Mouse (Mus musculus) mouse embryonic stem cell (cell line): ENCODE measurements around the gene Rfng.
"Not testable (repeated sequence)": the region's sequence is repeated elsewhere in the genome, so short reads cannot be mapped to it uniquely, and the experiment has no call there.

Experiments
- in situ Hi-C, 2 experiments: fragments of 300-500 bp; cut with MboI; formaldehyde crosslinking; loops; 1 replicate in 1 of 2; 3 replicates in 1 of 2; pipeline ENCODE4 v1.14.3; 2019 to 2020; ENCODE audit warnings: low sequenced_read_pairs in 2 of 2, low pct_unique_long_range_greater_than_20kb in 1 of 2, mixed read lengths in 1 of 2; ENCODE audit not compliant: unreplicated experiment in 1 of 2

Gene Rfng

GRCm38 (mm10) chr11:120784064-120784791 lies at the start of gene Rfng, which contains the start of gene Gps1:
TSS of gene Rfng (minus strand) at chr11:120784207.
TSS of gene Gps1 (plus strand) at chr11:120784272.
- in situ Hi-C loops: no loop called here

DNA sequence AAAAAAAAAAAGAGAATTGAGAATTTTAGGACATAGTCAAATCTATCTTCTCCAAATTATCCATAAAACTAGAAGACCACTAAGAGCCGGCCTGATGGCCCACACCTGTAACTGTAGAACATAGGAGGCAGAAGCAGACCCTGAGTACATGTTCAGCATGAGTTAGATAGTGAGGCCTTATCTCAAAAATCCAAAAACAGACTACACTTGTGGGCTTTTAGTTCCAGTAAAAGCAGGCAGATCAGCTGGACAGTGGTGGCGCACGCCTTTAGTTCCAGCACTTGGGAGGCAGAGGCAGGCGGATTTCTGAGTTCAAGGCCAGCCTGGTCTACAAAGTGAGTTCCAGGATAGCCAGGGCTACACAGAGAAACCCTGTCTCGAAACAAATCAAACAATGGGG lies 49.0 kb upstream of the Rfng start:
- in situ Hi-C loops: not testable (repeated sequence)

GRCm38 (mm10) chr11:120831659-120832440 lies 47.8 kb upstream of the Rfng start:
- in situ Hi-C loops: no loop called here

DNA sequence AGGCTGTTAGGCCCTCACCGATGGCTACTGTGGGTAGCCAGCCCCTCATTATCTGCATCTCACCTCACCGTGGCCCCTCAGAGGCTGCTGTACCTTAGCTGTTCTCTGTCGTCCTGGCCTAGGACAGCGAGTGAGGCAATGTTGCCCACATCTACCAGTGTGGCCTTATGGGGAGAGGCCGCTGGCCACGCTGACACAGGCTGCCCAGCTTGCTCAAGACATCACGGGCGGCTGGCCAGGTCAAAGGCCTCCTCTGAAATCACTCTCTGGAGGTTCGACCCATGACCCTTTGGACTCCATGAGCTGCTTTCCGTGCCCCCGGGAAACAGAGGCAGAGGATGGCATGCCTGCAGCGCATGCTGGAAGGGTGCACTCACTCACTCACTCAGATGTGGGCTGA lies 46.7 kb upstream of the Rfng start:
- in situ Hi-C loops: no loop called here

DNA sequence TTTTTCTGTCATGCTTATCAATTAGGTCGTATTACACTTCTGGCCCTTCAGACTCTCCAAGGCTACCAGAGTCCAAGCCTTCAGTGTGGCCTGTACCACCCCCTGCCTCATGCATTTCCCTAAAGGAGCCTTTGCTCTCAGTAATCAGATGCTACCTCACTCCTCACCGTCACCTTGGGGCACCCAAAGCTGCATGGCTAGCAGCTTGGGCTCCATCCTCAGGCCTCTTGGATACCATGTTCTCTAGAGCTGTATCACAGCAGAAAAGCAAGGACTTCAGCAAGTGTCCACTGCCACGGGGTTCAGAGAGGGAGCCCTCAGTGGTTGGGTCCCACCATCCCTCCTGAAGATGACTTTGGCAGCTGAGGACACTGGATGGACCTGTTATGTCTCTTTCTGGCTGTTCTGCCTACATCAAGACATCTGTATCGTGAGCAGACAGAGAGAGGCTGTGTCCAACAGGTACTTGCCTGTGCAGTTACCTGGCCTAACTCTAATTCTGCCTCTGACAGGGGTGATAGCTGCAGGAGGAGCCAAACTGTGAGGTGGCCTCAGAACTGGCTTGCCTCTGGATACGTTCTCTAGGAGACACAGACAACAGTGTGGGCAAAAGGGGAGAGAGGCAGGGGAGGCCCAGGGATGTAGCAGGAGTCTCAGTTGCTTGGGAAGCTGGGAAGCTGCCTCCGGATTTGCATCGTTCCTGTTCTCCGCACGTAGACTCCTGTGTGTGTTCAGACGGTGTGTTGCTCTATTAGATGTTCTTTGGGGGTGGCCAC lies 45.9 kb upstream of the Rfng start:
- in situ Hi-C loops: no loop called here

GRCm38 (mm10) chr11:120828416-120828815 lies 44.4 kb upstream of the Rfng start:
- in situ Hi-C loops: no loop called here

- in situ Hi-C loops: no loop called here
Observed at GRCm38 (mm10) chr11:120826016-120826953, 42.3 kb upstream of the Rfng start.

GRCm38 (mm10) chr11:120825289-120825863 lies 41.4 kb upstream of the Rfng start:
- in situ Hi-C loops: no loop called here

GRCm38 (mm10) chr11:120824787-120825288 lies 40.8 kb upstream of the Rfng start:
- in situ Hi-C loops: no loop called here

DNA sequence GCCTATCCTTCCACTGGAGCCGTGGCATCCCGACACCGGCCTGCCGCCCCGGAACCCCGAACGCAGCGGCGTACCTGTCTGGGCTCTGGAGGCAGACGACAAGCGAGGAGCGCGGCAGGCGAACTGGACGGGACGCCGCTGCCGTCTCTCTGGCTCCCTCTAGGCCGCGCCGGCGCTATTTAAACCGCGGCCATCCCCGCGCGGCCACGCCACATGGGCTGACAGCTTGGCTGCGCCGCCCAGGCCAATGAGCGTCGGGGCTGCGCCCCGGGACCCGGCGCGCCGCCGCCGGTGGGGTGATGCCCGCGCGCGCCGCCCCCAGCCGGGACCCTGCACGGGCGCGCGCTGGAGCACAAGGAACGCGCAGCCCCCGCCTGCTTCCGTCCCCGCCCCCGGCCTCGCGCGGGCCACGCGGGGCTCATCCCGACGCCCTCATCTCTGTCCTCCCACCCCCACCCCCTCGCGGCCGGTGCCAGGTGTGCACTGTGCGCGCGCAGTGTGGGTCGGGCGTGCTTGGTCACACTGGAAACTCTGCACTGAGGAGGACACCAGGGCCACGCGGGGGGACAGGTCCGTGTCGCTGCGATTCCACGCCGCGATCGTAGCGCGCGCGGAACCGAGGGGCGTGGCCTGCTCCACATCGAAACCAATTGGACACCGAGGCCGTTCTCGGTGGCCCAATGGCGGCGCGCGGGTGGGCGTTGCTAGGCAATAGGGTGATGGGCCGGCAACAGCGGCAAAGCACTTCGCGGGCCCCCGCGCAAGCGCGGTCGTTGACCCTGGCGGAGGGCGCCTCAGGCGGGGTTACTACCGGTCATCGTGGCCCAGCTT lies 40.2 kb upstream of the Rfng start, which contains the start of gene Fasn:
Gene Fasn (minus strand): TSS at position 592 of the 831 bp plus-strand sequence.
- in situ Hi-C loops: no loop called here

GRCm38 (mm10) chr11:120823551-120823947 lies 39.5 kb upstream of the Rfng start:
- in situ Hi-C loops: no loop called here

DNA sequence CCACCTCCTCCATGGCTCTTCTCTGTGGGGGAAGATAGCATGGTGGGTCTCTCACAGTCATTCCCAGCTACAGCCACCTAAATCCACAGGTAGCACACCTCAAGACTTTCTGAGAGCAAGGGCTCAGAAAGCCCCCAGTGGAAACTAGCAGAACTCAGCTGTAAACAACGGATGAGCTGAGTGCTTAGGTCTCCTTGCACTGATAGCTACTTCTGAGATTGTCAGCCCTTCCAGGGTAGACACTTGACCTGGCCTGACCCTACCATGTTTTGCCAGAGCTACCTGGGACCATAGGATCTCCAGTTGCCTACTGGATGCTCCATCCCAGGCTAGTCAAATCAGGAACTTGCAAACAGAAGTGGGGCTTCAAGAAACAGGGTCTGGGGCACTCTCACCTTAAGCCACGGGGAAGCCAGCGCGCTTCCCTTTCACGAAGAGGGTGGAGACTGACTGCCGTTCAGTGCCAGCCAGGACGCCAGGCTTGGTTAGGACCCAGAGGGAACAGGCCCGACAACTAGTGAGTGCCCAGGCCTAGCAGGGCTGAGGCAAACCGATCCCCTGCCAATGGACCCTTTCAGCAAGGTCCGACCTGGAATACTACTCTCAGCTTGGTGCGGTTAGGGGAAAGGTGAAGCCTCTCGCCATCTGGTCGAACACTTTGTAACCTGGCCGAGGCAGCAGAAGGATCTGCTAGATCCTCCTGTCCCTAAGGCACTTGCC lies 39.0 kb upstream of the Rfng start:
- in situ Hi-C loops: no loop called here

GRCm38 (mm10) chr11:120822321-120822720 lies 38.3 kb upstream of the Rfng start:
- in situ Hi-C loops: no loop called here

GRCm38 (mm10) chr11:120821076-120821922 lies 37.3 kb upstream of the Rfng start:
- in situ Hi-C loops: no loop called here

DNA sequence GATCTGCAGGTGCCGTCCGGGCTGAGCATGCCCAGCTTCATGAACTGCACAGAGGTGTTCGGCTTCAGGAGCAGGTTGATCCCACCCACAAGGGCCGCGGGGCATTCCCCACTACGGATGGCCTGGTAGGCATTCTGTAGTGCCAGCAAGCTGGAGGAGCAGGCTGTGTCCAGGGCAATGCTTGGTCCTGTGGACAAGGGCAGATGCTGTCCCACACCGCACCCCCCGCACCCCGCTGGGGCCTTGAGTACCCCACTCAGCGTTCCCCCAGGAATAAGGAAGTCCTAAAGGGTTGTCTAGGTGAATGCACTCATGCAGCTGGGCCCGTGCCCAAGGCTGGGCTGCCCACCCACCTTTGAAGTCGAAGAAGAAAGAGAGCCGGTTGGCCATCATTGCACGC lies 36.5 kb upstream of the Rfng start:
- in situ Hi-C loops: no loop called here
